Mouse (Mus musculus): Measurements from ENCODE around the gene Tnfrsf25. TPM values are rescaled to one million over a fixed set of nuclear protein-coding genes. Genes with fewer than 3 reads are reported as not detected.
A peak's percentile ranks its signal among the peaks of the same experiment; 100 is the strongest.

Tnfrsf25 gene
- polyA plus RNA-seq, 1 experiment from 2014 or later: 1.4 TPM

DNA sequence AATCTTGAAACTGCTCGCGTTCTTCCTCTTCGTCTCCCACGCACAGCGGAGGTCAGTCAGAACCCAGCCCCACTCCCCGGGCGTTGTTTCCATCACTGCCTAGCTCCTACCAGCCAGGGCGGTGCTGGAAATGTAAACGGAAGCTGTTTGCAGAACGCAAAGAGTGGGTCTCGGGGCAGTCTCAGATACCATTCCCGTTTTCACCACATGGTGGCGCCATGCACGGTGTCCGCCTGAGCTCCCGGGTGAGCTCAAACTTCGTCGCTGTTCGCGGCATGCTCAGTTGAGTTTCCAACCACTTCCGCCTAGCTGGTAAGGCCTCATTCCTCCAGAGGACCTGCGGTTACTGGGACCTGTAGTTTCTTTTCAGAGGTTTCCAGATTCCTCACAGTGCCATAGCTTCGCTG, 38.0 kb downstream of the Tnfrsf25 start:
- H3K27me3 ChIP-seq (ENCODE audit: control insufficient read depth, insufficient read depth, low read length): peaks cover 63% of the 10 kb centered on the region
- H3K4me3 ChIP-seq (ENCODE audit: low read length): peak overlapping the region; percentile 40
- no peaks in the 10 kb centered on the region for H3K36me3 ChIP-seq (ENCODE audit: control insufficient read depth, insufficient read depth)
- 0 out of 2 replicates have a peak, but pooled peaks have one; percentile 10 for ATAC-seq (replicated peaks; ENCODE audit: extremely low read depth, insufficient read depth, low FRiP score)
- H3K4me2 ChIP-seq (ENCODE audit: low read depth, low read length): peak overlapping the region; percentile 61
- H3K9me3 ChIP-seq (replicated peaks; ENCODE audit: control insufficient read depth, low read length): no peaks in the 10 kb centered on the region
- no peak overlapping the region for H3K27ac ChIP-seq (ENCODE audit: low read length)
- H3K9ac ChIP-seq (ENCODE audit: low read length): peak overlapping the region; percentile 50
- peaks cover 22% of the 10 kb centered on the region for H3K4me1 ChIP-seq (ENCODE audit: control insufficient read depth, insufficient read depth, low read length)
- 2% methylated on average over 23 of the region's 23 CpGs for WGBS

DNA sequence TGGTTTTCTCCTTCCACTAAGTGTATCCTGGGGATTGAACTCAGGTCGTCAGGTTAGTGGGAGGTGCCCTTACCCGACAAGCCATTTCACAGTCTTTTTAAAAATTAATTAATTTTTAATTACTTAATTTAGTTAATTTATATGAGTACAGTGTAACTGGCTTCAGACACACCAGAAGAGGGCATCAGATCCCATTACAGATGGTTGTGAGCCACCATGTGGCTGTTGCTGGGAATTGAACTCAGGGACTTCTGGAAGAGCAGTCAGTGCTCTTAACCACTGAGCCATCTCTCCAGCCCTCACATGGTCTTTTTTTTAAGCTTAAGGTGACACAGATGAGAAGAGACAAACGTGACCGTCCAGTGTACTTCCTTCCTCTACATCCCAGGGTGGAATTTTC, 39.3 kb downstream of the Tnfrsf25 start:
- Histone ChIP-seq H3K4me1 (ENCODE audit: control insufficient read depth, insufficient read depth, low read length) (peaks cover 28% of the 10 kb centered on the region), H3K9ac (ENCODE audit: low read length) (no peak overlapping the region), H3K27me3 (ENCODE audit: control insufficient read depth, insufficient read depth, low read length) (peaks cover 70% of the 10 kb centered on the region), H3K27ac (ENCODE audit: low read length) (no peak overlapping the region), H3K36me3 (ENCODE audit: control insufficient read depth, insufficient read depth) (no peaks in the 10 kb centered on the region), H3K9me3 (replicated peaks; ENCODE audit: control insufficient read depth, low read length) (no peaks in the 10 kb centered on the region), H3K4me3 (ENCODE audit: low read length) (no peak overlapping the region), H3K4me2 (ENCODE audit: low read depth, low read length) (no peak overlapping the region)
- WGBS: 45% methylated on average over 4 of the region's 4 CpGs
- ATAC-seq (replicated peaks; ENCODE audit: extremely low read depth, insufficient read depth, low FRiP score): no peak

DNA sequence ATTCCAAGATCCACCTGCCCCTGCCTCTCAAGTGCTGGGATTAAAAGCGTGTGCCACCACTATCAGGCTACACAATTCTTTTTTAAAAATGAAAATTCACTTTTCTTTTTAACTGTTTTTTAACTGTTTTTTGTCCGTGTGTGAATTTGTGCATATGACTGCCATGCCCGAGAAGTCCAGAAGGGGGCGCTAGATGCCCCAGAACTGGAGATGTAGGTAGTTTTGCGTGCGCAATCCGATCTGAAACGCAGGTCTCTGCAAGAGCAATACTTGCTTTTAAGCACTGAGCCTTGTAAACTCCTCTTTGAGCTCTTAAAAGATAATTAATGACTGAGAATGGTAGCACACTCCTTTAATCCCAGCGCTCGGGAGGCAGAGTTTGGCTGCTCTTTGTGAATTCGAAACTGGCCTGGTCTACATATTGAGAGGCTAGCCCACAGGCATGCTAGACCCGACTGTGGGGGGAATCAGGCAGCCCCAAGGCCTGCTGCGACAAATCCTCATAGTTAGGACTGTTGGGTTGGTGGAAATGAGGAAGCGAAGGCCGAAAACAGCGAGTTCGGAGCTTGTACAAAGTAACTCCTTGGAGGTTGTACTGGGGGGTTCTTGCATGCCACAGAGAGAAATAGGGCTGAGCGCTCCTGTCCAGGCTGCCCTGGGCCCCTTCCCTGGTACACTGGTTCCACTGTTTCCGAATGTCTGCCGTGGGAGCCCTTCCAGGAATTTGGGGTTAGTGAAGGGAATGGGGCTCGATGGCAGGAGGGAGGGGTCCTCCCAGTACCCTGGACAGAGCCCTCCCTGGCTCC, 42.2 kb downstream of the Tnfrsf25 start:
- peak overlapping the region; percentile 54 for H3K4me2 ChIP-seq (ENCODE audit: low read depth, low read length)
- H3K9me3 ChIP-seq (replicated peaks; ENCODE audit: control insufficient read depth, low read length): no peaks in the 10 kb centered on the region
- no peak overlapping the region for H3K9ac ChIP-seq (ENCODE audit: low read length)
- no peak for ATAC-seq (replicated peaks; ENCODE audit: extremely low read depth, insufficient read depth, low FRiP score)
- H3K36me3 ChIP-seq (ENCODE audit: control insufficient read depth, insufficient read depth): no peaks in the 10 kb centered on the region
- peaks cover 78% of the 10 kb centered on the region for H3K27me3 ChIP-seq (ENCODE audit: control insufficient read depth, insufficient read depth, low read length)
- 18% methylated on average over 21 of the region's 21 CpGs for WGBS
- no peak overlapping the region for H3K27ac ChIP-seq (ENCODE audit: low read length)
- peak overlapping the region; percentile 41 for H3K4me3 ChIP-seq (ENCODE audit: low read length)
- peaks cover 21% of the 10 kb centered on the region for H3K4me1 ChIP-seq (ENCODE audit: control insufficient read depth, insufficient read depth, low read length)

DNA sequence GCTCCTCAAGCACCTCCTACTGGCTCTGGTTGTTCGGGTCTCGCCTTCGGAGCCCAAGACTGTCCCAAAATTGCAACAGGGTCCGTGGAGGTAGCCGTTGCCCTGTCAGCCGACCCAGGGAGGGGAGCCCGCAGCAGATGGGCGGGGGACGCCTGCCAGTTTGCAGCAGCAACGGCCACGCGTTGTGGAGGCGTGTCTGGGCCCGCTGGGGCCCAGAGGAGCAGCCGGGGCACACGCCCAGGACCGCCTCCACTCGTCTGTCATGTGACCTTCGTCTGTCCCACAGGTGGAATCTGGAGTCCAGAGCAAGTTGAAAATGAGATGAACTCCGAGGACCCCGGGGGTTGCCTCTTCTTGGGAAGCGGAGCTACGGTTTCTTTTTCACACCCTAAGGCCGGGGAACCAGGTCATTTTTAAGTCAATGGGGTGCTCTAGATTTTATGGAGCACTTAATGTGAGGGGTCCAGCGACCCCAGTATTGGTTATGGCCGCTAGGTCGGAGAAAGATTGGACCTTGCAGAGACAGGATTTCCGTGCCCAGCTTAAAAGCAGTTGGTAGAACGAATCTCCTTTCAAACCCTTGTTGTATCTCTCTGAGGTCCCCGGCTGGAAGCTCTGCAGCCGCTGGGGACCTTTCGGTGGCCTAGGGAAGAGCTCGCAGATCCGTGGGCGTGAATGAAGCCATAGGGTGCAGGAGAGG, 43.0 kb downstream of the Tnfrsf25 start, which contains the start of gene Hes2:
TSS of gene Hes2 (plus strand) at position 283 of the 700 bp plus-strand sequence.
- 5% methylated on average over 35 of the region's 35 CpGs for WGBS
- no peak for ATAC-seq (replicated peaks; ENCODE audit: extremely low read depth, insufficient read depth, low FRiP score)
- Histone ChIP-seq H3K27ac (ENCODE audit: low read length) (no peak within 1 kb of the TSS), H3K27me3 (ENCODE audit: control insufficient read depth, insufficient read depth, low read length) (peaks cover 71% of the 10 kb centered on the region), H3K4me1 (ENCODE audit: control insufficient read depth, insufficient read depth, low read length) (peaks cover 17% of the 10 kb centered on the region), H3K9me3 (replicated peaks; ENCODE audit: control insufficient read depth, low read length) (no peaks in the 10 kb centered on the region), H3K9ac (ENCODE audit: low read length) (no peak within 1 kb of the TSS), H3K4me3 (ENCODE audit: low read length) (peak within 1 kb of the TSS; percentile 41), H3K4me2 (ENCODE audit: low read depth, low read length) (peak within 1 kb of the TSS; percentile 54), H3K36me3 (ENCODE audit: control insufficient read depth, insufficient read depth) (no peaks in the 10 kb centered on the region)

DNA sequence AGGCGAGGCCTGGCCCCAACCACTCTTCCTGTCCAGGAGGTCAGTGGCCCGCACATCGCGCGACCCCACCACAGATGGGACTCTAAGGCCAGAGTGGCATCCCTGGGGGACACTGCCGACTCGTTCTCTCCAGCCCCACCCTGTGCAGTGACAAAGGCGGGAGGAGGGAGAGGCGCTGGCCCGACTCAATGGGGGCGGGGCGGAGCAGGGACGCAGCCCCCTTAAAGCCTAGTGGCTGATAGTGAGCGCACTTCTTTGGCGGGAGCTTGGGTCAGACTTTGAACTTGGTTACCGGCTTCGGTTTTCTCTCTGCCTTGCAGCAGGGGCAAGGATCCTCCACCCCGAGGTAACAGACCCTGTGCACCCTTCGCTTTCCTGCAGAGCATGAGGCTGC, 43.5 kb downstream of the Tnfrsf25 start:
- no peak overlapping the region for H3K27ac ChIP-seq (ENCODE audit: low read length)
- no peaks in the 10 kb centered on the region for H3K9me3 ChIP-seq (replicated peaks; ENCODE audit: control insufficient read depth, low read length)
- ATAC-seq (replicated peaks; ENCODE audit: extremely low read depth, insufficient read depth, low FRiP score): no peak; the same call in 1 of the 2 replicates
- peak overlapping the region; percentile 54 for H3K4me2 ChIP-seq (ENCODE audit: low read depth, low read length)
- H3K36me3 ChIP-seq (ENCODE audit: control insufficient read depth, insufficient read depth): no peaks in the 10 kb centered on the region
- WGBS: 1% methylated on average over 19 of the region's 19 CpGs
- peaks cover 13% of the 10 kb centered on the region for H3K4me1 ChIP-seq (ENCODE audit: control insufficient read depth, insufficient read depth, low read length)
- peaks cover 73% of the 10 kb centered on the region for H3K27me3 ChIP-seq (ENCODE audit: control insufficient read depth, insufficient read depth, low read length)
- H3K9ac ChIP-seq (ENCODE audit: low read length): no peak overlapping the region
- peak overlapping the region; percentile 41 for H3K4me3 ChIP-seq (ENCODE audit: low read length)

DNA sequence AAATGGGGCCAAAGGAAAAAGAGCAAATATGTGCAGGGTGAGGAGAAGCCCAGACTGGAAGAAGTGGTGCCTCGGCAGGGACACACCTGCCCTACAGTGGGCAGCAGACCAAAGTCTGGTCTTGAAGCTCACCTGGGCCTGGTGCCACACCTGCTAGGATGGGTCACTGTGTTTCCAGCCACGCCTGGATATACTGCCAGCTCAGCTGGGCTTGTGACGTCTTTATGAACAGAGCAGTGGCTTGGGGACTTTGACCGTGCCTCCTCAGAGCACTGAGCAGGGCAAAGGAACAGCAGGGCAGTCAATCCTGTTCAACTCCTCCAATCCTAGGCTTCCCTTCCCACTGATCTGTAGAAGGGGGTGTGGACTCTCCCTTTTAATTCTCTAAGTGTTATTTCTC, 45.0 kb downstream of the Tnfrsf25 start:
- Histone ChIP-seq H3K36me3 (ENCODE audit: control insufficient read depth, insufficient read depth) (no peaks in the 10 kb centered on the region), H3K27me3 (ENCODE audit: control insufficient read depth, insufficient read depth, low read length) (peaks cover 64% of the 10 kb centered on the region), H3K9ac (ENCODE audit: low read length) (no peak overlapping the region), H3K4me1 (ENCODE audit: control insufficient read depth, insufficient read depth, low read length) (peaks cover 13% of the 10 kb centered on the region), H3K27ac (ENCODE audit: low read length) (no peak overlapping the region), H3K4me3 (ENCODE audit: low read length) (no peak overlapping the region), H3K4me2 (ENCODE audit: low read depth, low read length) (no peak overlapping the region), H3K9me3 (replicated peaks; ENCODE audit: control insufficient read depth, low read length) (no peaks in the 10 kb centered on the region)
- WGBS: 48% methylated on average over 4 of the region's 4 CpGs
- no peak for ATAC-seq (replicated peaks; ENCODE audit: extremely low read depth, insufficient read depth, low FRiP score)

DNA sequence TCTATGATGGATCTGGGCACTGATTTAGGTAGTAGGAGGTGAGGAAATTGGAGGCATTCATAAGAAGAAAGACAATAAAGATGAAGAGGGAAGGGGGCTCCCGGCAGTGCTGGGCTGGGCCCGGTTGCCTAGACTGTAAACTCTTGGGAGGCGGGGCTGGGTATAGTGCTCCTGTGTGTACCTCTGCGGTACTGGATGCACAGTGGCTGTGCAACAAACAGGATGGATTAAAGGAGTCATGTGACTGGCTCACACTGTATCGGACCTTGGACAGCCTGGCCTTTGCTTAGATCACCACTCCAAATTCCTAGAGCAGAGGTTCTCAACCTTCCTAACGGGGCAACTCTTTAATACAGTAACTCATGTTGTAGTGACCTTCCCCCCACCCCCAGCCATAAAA, 45.9 kb downstream of the Tnfrsf25 start:
- H3K9ac ChIP-seq (ENCODE audit: low read length): no peak overlapping the region
- H3K9me3 ChIP-seq (replicated peaks; ENCODE audit: control insufficient read depth, low read length): no peaks in the 10 kb centered on the region
- WGBS: 77% methylated on average over 6 of the region's 6 CpGs
- no peak for ATAC-seq (replicated peaks; ENCODE audit: extremely low read depth, insufficient read depth, low FRiP score)
- H3K4me1 ChIP-seq (ENCODE audit: control insufficient read depth, insufficient read depth, low read length): peaks cover 13% of the 10 kb centered on the region
- H3K27ac ChIP-seq (ENCODE audit: low read length): no peak overlapping the region
- peaks cover 64% of the 10 kb centered on the region for H3K27me3 ChIP-seq (ENCODE audit: control insufficient read depth, insufficient read depth, low read length)
- no peak overlapping the region for H3K4me3 ChIP-seq (ENCODE audit: low read length)
- no peaks in the 10 kb centered on the region for H3K36me3 ChIP-seq (ENCODE audit: control insufficient read depth, insufficient read depth)
- H3K4me2 ChIP-seq (ENCODE audit: low read depth, low read length): no peak overlapping the region

DNA sequence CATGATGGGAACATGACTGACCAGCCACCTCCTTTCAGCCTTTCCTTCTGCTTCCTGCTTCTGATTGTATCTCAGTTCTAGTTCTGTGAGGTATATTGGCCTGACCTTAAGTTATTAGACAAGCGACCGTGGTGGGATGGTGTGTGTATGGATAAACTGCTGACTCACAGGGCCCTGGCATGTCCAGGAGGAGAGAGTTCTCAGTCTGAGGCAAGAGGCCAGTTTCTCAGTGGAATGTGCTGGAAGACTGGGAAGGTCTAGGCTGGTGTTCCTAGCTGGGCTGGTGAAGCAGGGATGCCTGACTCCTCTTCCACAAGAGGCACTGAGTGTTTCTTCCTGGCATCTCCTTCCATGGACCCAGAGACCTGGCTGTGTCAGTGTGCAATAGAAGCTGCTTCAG, 47.0 kb downstream of the Tnfrsf25 start:
- H3K4me3 ChIP-seq (ENCODE audit: low read length): no peak overlapping the region
- H3K27me3 ChIP-seq (ENCODE audit: control insufficient read depth, insufficient read depth, low read length): peaks cover 57% of the 10 kb centered on the region
- H3K27ac ChIP-seq (ENCODE audit: low read length): no peak overlapping the region
- no peaks in the 10 kb centered on the region for H3K36me3 ChIP-seq (ENCODE audit: control insufficient read depth, insufficient read depth)
- WGBS: 79% methylated on average over 2 of the region's 2 CpGs
- H3K9me3 ChIP-seq (replicated peaks; ENCODE audit: control insufficient read depth, low read length): no peaks in the 10 kb centered on the region
- H3K4me1 ChIP-seq (ENCODE audit: control insufficient read depth, insufficient read depth, low read length): peaks cover 13% of the 10 kb centered on the region
- no peak for ATAC-seq (replicated peaks; ENCODE audit: extremely low read depth, insufficient read depth, low FRiP score)
- H3K4me2 ChIP-seq (ENCODE audit: low read depth, low read length): no peak overlapping the region
- no peak overlapping the region for H3K9ac ChIP-seq (ENCODE audit: low read length)

All from heart, embryonic 16.5 days (tissue).